Mouse (Mus musculus): ENCODE measurements around the gene Slc12a4. TPM values are rescaled to one million over a fixed set of nuclear protein-coding genes. Genes with fewer than 3 reads are reported as not detected.

Slc12a4 gene
- 10 to 100 TPM; 12.3 to 15.7 TPM for polyA plus RNA-seq (2017; shearing (Covaris generic))

GRCm38 (mm10) chr8:105965905-105966341 lies at the start of gene Slc12a4:
Gene Slc12a4 (minus strand): TSS chr8:105966097.

DNA sequence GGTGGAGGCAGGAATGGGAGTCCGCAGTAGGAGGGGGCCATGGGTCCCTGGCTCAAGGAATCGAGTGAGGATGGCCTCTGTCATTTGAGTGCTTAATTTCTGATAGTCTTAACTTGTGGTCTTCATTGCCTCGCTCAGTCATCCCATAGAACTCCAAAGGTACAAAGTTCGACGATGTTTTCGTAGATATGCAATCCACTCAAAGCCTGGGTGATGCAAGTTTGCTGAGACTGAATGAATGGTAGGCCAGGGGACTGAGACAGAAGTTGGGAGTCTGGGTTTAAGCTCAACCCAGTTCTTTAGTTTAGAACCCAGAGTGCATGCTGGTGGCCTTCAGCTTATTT lies 45.7 kb upstream of the Slc12a4 start, which contains the start of gene Ddx28:
Gene Ddx28 (minus strand): TSS at position 240 of the 344 bp plus-strand sequence.

DNA sequence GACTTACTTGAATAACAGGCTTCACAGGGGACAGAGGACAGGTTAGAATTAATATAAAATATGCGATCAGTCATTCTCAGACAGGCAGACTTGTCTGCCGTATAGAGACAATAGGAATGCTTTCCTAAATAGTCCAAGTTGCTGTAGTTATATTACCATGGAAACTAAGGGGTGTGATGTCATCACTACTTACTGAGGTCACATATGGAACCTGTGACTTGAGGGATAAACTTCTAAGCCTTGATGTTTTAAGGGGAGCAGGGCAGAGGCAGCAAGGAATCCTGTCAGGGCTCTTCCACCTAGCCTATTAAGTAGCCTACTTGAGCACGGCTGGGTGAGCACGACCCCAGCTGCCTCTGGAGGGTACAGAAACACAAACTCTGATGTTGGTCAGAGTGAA lies 40.0 kb upstream of the Slc12a4 start, which contains the start of gene Dpep2nb:
Gene Dpep2nb (minus strand): TSS at position 101 of the 400 bp plus-strand sequence.

DNA sequence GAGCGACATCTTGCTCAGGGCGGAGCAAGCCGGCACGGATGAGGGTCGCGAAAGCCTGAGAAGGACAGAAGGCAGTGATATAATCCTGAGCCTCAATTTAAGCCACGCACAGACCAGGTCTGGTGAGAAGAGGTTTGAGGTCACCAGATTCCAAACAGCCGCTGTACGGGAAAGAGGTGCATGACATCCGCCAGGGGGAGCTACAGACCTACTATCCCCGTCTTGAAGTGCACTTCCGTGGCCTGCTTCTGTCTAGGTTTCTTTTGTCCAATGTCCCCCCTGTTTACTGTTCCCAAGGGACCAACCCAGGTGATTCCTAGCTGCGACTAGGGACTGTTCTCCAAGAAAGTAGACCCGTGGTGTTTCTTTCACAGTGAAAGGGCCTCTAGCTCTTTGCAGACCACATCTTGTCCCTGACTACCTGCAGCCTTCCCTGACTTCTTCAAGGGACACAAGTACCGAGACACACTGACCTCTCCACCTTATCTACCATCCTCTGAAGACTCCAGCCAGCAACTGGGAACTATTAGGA lies 25.0 kb upstream of the Slc12a4 start, which contains the start of gene Dus2:
Gene Dus2 (plus strand): TSS at position 482 of the 532 bp plus-strand sequence.

DNA sequence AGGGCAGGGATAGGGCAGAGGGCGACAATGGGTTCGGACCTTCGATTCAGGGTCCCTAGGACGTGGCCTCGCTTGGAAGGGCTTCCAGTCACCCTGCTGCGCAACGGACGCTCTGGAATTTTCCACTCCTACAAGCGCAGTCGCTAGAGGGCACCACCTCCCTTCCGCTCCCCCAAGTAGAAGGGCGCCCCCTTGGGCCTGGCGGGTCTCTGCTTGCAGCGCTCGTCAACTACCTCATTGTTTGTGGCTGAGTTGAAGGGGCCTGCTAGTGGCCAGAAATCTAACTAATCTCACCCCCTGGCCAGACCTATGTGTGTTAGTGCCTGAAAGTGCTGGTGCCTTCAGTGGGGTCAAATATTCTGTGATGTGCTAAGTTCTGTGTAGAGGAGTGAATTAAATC lies 13.4 kb upstream of the Slc12a4 start, which contains the start of gene Dpep3:
Gene Dpep3 (minus strand): TSS at position 105 of the 400 bp plus-strand sequence.

DNA sequence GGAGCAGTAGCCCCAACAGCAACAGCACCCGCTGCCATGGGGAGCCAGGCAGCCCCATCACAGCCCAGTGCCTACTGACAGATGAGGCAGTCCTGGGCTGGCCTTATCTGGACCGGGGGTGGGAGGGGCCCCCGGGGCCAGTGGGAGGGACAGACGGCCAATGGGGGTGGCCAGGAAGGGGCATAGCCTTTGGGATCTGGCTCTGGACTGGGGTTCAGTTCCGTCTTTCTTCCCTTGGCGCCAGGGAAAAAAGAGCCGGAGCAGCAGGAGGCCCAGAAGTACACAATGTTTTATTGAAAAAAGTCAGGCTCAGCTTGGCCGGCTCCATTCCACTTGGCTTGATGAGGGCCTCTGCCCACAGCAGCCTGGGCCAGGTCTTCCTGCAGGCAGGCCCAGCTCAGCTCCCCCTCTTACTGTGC lies 22.6 kb downstream of the Slc12a4 start, which contains the start of gene Lcat:
Gene Lcat (minus strand): TSS at position 62 of the 419 bp plus-strand sequence.

DNA sequence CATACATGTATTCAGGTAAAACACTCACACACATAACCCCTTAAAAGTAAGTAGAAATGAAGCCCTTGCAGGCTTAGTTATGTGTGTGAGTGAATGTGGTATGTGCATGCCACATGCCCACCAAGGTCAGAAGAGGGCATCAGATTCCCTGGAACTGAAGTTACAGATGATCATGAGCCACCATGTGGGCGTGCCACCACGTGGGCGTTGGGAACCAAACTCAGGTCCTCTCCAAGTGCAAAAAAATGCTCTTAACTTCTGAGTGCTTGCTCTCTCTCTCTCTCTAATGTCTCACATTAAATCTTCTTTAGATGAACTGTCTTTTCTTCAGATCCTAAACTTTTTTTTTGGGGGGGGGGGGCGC lies 27.6 kb downstream of the Slc12a4 start, which contains the start of gene Psmb10:
Gene Psmb10 (minus strand): TSS at position 139 of the 364 bp plus-strand sequence.

DNA sequence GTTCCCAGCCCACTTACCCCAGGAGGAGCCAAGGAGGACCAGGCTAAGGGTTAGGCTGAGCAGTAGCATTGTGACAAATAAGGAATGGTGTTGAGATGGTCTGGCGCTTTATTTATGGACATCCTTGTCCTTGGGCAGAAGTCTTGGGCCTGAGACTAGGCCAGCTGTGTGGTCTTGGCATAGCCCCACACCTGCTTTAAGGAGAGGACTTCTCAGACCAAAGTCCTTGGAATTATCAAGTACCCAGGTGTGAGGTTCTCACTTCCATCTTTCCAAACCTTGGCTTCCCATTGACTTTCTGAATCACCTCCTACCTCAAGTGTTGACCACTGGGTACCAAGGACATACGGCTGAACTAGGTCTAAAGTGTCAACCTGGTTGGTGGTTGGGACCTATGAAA lies 32.1 kb downstream of the Slc12a4 start, which contains the start of gene Ctrl:
Gene Ctrl (minus strand): TSS at position 101 of the 400 bp plus-strand sequence.

GRCm38 (mm10) chr8:105900180-105900940 lies 65.5 kb downstream of the Slc12a4 start, which contains the start of gene Pskh1:
Gene Pskh1 (plus strand): TSS chr8:105900441.

Other genes with a start within 250 kb of the Slc12a4 start
- 1 to 10 TPM; 6.5 to 7.5 TPM for gene Gfod2, start 207.4 kb downstream of the Slc12a4 start, polyA plus RNA-seq (2017; shearing (Covaris generic))
- 10 to 100 TPM; 19.4 to 27.8 TPM for gene Ranbp10, start 138.7 kb downstream of the Slc12a4 start, polyA plus RNA-seq (2017; shearing (Covaris generic))
- gene Tsnaxip1, start 138.4 kb downstream of the Slc12a4 start, polyA plus RNA-seq (2017; shearing (Covaris generic)), result 1 to 10 TPM; 1.1 to 1.7 TPM
- 10 to 100 TPM; 15.3 to 15.7 TPM for gene Cenpt, start 112.8 kb downstream of the Slc12a4 start, polyA plus RNA-seq (2017; shearing (Covaris generic))
- 10 to 100 TPM; 30.3 to 37.3 TPM for gene Thap11, start 111.0 kb downstream of the Slc12a4 start, polyA plus RNA-seq (2017; shearing (Covaris generic))
- 10 to 100 TPM in 1 of 2 experiments, 1 to 10 TPM in 1; 9.7 to 15.3 TPM for gene Nutf2, start 105.5 kb downstream of the Slc12a4 start, polyA plus RNA-seq (2017; shearing (Covaris generic))
- 10 to 100 TPM; 74.6 to 95.9 TPM for gene Edc4, start 85.2 kb downstream of the Slc12a4 start, polyA plus RNA-seq (2017; shearing (Covaris generic))
- under 1 TPM; 0.86 to 0.94 TPM for gene Nrn1l, start 72.5 kb downstream of the Slc12a4 start, polyA plus RNA-seq (2017; shearing (Covaris generic))
- 10 to 100 TPM; 22.7 to 25.5 TPM for gene Pskh1, start 65.7 kb downstream of the Slc12a4 start, polyA plus RNA-seq (2017; shearing (Covaris generic))
- 1 to 10 TPM; 1.9 to 3.6 TPM for gene Ctrl, start 32.2 kb downstream of the Slc12a4 start, polyA plus RNA-seq (2017; shearing (Covaris generic))
- gene Psmb10, start 27.7 kb downstream of the Slc12a4 start, polyA plus RNA-seq (2017; shearing (Covaris generic)), result 100 to 1,000 TPM; 357 to 426 TPM
- under 1 TPM; 0.42 to 0.51 TPM for gene Lcat, start 22.7 kb downstream of the Slc12a4 start, polyA plus RNA-seq (2017; shearing (Covaris generic))
- not detected for gene Dpep3, start 13.3 kb upstream of the Slc12a4 start, polyA plus RNA-seq (2017; shearing (Covaris generic))
- gene Dus2, start 25.2 kb upstream of the Slc12a4 start, polyA plus RNA-seq (2017; shearing (Covaris generic)), result 10 to 100 TPM; 24.2 to 34.3 TPM
- gene Dpep2nb, start 39.9 kb upstream of the Slc12a4 start, polyA plus RNA-seq (2017; shearing (Covaris generic)), result 1 to 10 TPM in 1 of 2 experiments, not detected in 1; 1.2 TPM
- 10 to 100 TPM; 16.5 to 20.6 TPM for gene Ddx28, start 45.8 kb upstream of the Slc12a4 start, polyA plus RNA-seq (2017; shearing (Covaris generic))
- 100 to 1,000 TPM; 125 to 142 TPM for gene Nfatc3, start 92.7 kb upstream of the Slc12a4 start, polyA plus RNA-seq (2017; shearing (Covaris generic))
- gene Esrp2, start 170.9 kb upstream of the Slc12a4 start, polyA plus RNA-seq (2017; shearing (Covaris generic)), result 1 to 10 TPM; 1.2 to 4.4 TPM
- gene Pla2g15, start 184.3 kb upstream of the Slc12a4 start, polyA plus RNA-seq (2017; shearing (Covaris generic)), result 10 to 100 TPM; 10.9 to 12.5 TPM
- gene Slc7a6, start 202.8 kb upstream of the Slc12a4 start, polyA plus RNA-seq (2017; shearing (Covaris generic)), result 10 to 100 TPM; 31.0 to 47.3 TPM
- 10 to 100 TPM; 59.8 to 71.9 TPM for gene Slc7a6os, start 244.8 kb upstream of the Slc12a4 start, polyA plus RNA-seq (2017; shearing (Covaris generic))
- gene Prmt7, start 244.8 kb upstream of the Slc12a4 start, polyA plus RNA-seq (2017; shearing (Covaris generic)), result 10 to 100 TPM; 33.6 to 44.7 TPM

Measured in inflammation-experienced regulatory T-cells (primary cell).